Mouse (Mus musculus): Measurements from ENCODE around the gene Sipa1. TPM values are rescaled to one million over a fixed set of nuclear protein-coding genes. Genes with fewer than 3 reads are reported as not detected.

The Sipa1 gene
- polyA plus RNA-seq, 1 experiment from 2014 or later: 22.4 TPM

GRCm38 (mm10) chr19:5651502-5652274 lies 11.8 kb downstream of the Sipa1 start:
- Histone ChIP-seq H3K27ac (no peak overlapping the region), H3K4me1 (peaks cover 32% of the 10 kb centered on the region)
- 60% methylated on average over 13 of the region's 13 CpGs for WGBS

GRCm38 (mm10) chr19:5649298-5649741 lies 14.2 kb downstream of the Sipa1 start:
- H3K27ac ChIP-seq: 0 out of 2 replicates have a peak overlapping the region, but pooled peaks have one; percentile 83
- no peaks in the 10 kb centered on the region for H3K9me3 ChIP-seq (replicated peaks)
- H3K4me2 ChIP-seq (replicated peaks): peak overlapping the region; percentile 59
- H3K9ac ChIP-seq: peak overlapping the region; percentile 36
- ATAC-seq (ENCODE audit: low FRiP score): peak; percentile 38; the same call in 1 of the 2 replicates
- peaks cover 23% of the 10 kb centered on the region for H3K4me1 ChIP-seq
- 65% methylated on average over 6 of the region's 6 CpGs for WGBS
- peak overlapping the region; percentile 26 for H3K4me3 ChIP-seq
- H3K36me3 ChIP-seq: peaks cover 41% of the 10 kb centered on the region
- H3K27me3 ChIP-seq: peaks cover 20% of the 10 kb centered on the region

More at GRCm38 (mm10) chr19:5651502-5652274, 11.8 kb downstream of the Sipa1 start:
- Histone ChIP-seq H3K9ac (no peak overlapping the region), H3K4me3 (no peak overlapping the region), H3K27me3 (peaks cover 41% of the 10 kb centered on the region), H3K4me2 (replicated peaks) (no peak overlapping the region), H3K36me3 (peaks cover 20% of the 10 kb centered on the region), H3K9me3 (replicated peaks) (no peaks in the 10 kb centered on the region)
- no peak for ATAC-seq (ENCODE audit: low FRiP score)

- Histone ChIP-seq H3K9me3 (replicated peaks) (no peaks in the 10 kb centered on the region), H3K36me3 (peaks cover 47% of the 10 kb centered on the region), H3K27me3 (peaks cover 13% of the 10 kb centered on the region), H3K4me2 (replicated peaks) (peak overlapping the region; percentile 59), H3K27ac (peak overlapping the region; percentile 83), H3K4me3 (peak overlapping the region; percentile 26), H3K9ac (peak overlapping the region; percentile 36), H3K4me1 (peaks cover 17% of the 10 kb centered on the region)
- peak; percentile 79 for ATAC-seq (ENCODE audit: low FRiP score)
- 14% methylated on average over 26 of the region's 26 CpGs for WGBS
These were observed 14.9 kb downstream of the Sipa1 start for GRCm38 (mm10) chr19:5648401-5649297.

- Histone ChIP-seq H3K27ac (peak overlapping the region; percentile 83), H3K27me3 (peaks cover 6% of the 10 kb centered on the region), H3K4me3 (no peak overlapping the region), H3K4me2 (replicated peaks) (no peak overlapping the region), H3K9ac (no peak overlapping the region), H3K9me3 (replicated peaks) (no peaks in the 10 kb centered on the region), H3K36me3 (peaks cover 53% of the 10 kb centered on the region), H3K4me1 (peaks cover 17% of the 10 kb centered on the region)
- 97% methylated on average over 6 of the region's 6 CpGs for WGBS
- ATAC-seq (ENCODE audit: low FRiP score): no peak
These were observed 15.7 kb downstream of the Sipa1 start for GRCm38 (mm10) chr19:5647791-5648190.

- Histone ChIP-seq H3K9ac (no peak overlapping the region), H3K36me3 (peaks cover 63% of the 10 kb centered on the region), H3K9me3 (replicated peaks) (no peaks in the 10 kb centered on the region), H3K4me3 (no peak overlapping the region), H3K27ac (no peak overlapping the region), H3K4me1 (peaks cover 17% of the 10 kb centered on the region), H3K27me3 (no peaks in the 10 kb centered on the region), H3K4me2 (replicated peaks) (no peak overlapping the region)
- 93% methylated on average over 8 of the region's 8 CpGs for WGBS
- ATAC-seq (ENCODE audit: low FRiP score): no peak
These were observed 16.7 kb downstream of the Sipa1 start for GRCm38 (mm10) chr19:5646731-5647330.

- Histone ChIP-seq H3K4me1 (peaks cover 17% of the 10 kb centered on the region), H3K36me3 (peaks cover 74% of the 10 kb centered on the region), H3K4me3 (no peak overlapping the region), H3K4me2 (replicated peaks) (no peak overlapping the region), H3K9ac (no peak overlapping the region), H3K27me3 (no peaks in the 10 kb centered on the region), H3K9me3 (replicated peaks) (no peaks in the 10 kb centered on the region), H3K27ac (no peak overlapping the region)
- ATAC-seq (ENCODE audit: low FRiP score): no peak
- 93% methylated on average over 9 of the region's 9 CpGs for WGBS
These were observed 18.2 kb downstream of the Sipa1 start for GRCm38 (mm10) chr19:5645280-5645679.

- H3K27ac ChIP-seq: no peak overlapping the region
- no peak overlapping the region for H3K4me2 ChIP-seq (replicated peaks)
- H3K9ac ChIP-seq: no peak overlapping the region
- H3K27me3 ChIP-seq: no peaks in the 10 kb centered on the region
- 93% methylated on average over 8 of the region's 8 CpGs for WGBS
- H3K9me3 ChIP-seq (replicated peaks): no peaks in the 10 kb centered on the region
- ATAC-seq (ENCODE audit: low FRiP score): no peak
- peaks cover 77% of the 10 kb centered on the region for H3K36me3 ChIP-seq
- no peak overlapping the region for H3K4me3 ChIP-seq
- peaks cover 16% of the 10 kb centered on the region for H3K4me1 ChIP-seq
These were observed 21.9 kb downstream of the Sipa1 start for GRCm38 (mm10) chr19:5641641-5642040.

- no peak for ATAC-seq (ENCODE audit: low FRiP score)
- no peak overlapping the region for H3K9ac ChIP-seq
- no peak overlapping the region for H3K4me3 ChIP-seq
- no peaks in the 10 kb centered on the region for H3K27me3 ChIP-seq
- no peak overlapping the region for H3K4me2 ChIP-seq (replicated peaks)
- WGBS: 89% methylated on average over 17 of the region's 17 CpGs
- H3K27ac ChIP-seq: no peak overlapping the region
- no peaks in the 10 kb centered on the region for H3K9me3 ChIP-seq (replicated peaks)
- peaks cover 72% of the 10 kb centered on the region for H3K36me3 ChIP-seq
- H3K4me1 ChIP-seq: peaks cover 21% of the 10 kb centered on the region
These were observed 22.5 kb downstream of the Sipa1 start for GRCm38 (mm10) chr19:5641021-5641420.

GRCm38 (mm10) chr19:5640339-5640738 lies 23.2 kb downstream of the Sipa1 start:
- no peak overlapping the region for H3K9ac ChIP-seq

GRCm38 (mm10) chr19:5638416-5639005 lies 25.0 kb downstream of the Sipa1 start:
- Histone ChIP-seq H3K9me3 (replicated peaks) (no peaks in the 10 kb centered on the region), H3K4me3 (peak overlapping the region; percentile 77), H3K36me3 (peaks cover 48% of the 10 kb centered on the region), H3K9ac (peak overlapping the region; percentile 82), H3K27me3 (no peaks in the 10 kb centered on the region), H3K4me1 (peaks cover 21% of the 10 kb centered on the region), H3K27ac (peak overlapping the region; percentile 87; the same call in 1 of the 2 replicates), H3K4me2 (replicated peaks) (peak overlapping the region; percentile 84)
- no peak for ATAC-seq (ENCODE audit: low FRiP score)
- 92% methylated on average over 18 of the region's 18 CpGs for WGBS

More at GRCm38 (mm10) chr19:5640339-5640738, 23.2 kb downstream of the Sipa1 start:
- no peaks in the 10 kb centered on the region for H3K9me3 ChIP-seq (replicated peaks)
- H3K27ac ChIP-seq: no peak overlapping the region
- ATAC-seq (ENCODE audit: low FRiP score): no peak
- H3K4me2 ChIP-seq (replicated peaks): no peak overlapping the region
- no peaks in the 10 kb centered on the region for H3K27me3 ChIP-seq
- peaks cover 65% of the 10 kb centered on the region for H3K36me3 ChIP-seq
- no peak overlapping the region for H3K4me3 ChIP-seq
- peaks cover 21% of the 10 kb centered on the region for H3K4me1 ChIP-seq
- 77% methylated on average over 9 of the region's 9 CpGs for WGBS

- WGBS: under 1% methylated on average over 92 of the region's 109 CpGs
- no peaks in the 10 kb centered on the region for H3K9me3 ChIP-seq (replicated peaks)
- H3K27me3 ChIP-seq: no peaks in the 10 kb centered on the region
- H3K4me3 ChIP-seq: peak within 1 kb of the TSS; percentile 77
- peak within 1 kb of the TSS; percentile 84 for H3K4me2 ChIP-seq (replicated peaks)
- H3K9ac ChIP-seq: peak within 1 kb of the TSS; percentile 82
- H3K4me1 ChIP-seq: peaks cover 21% of the 10 kb centered on the region
- peak within 1 kb of the TSS; percentile 87 for H3K27ac ChIP-seq
- H3K36me3 ChIP-seq: peaks cover 38% of the 10 kb centered on the region
- peak; percentile 80 for ATAC-seq (ENCODE audit: low FRiP score)
These were observed 26.1 kb downstream of the Sipa1 start, which contains the start of gene Rela for GRCm38 (mm10) chr19:5637069-5638047. TSS of gene Rela (plus strand) at chr19:5637483.

Data from hindbrain, embryonic 12.5 days (tissue).